Mouse (Mus musculus) E14TG2a.4 (cell line): ENCODE data around the gene Gm11084.

ENCODE experiments used
- CTCF ChIP-seq: conservative IDR thresholded peaks from 2 replicates; pipeline ENCODE4 v1.5.1; 2014; ENCODE audit warnings: low read length
- NANOG ChIP-seq: IDR thresholded peaks from 2 replicates; pipeline ENCODE4 v1.6.1; 2014; ENCODE audit warnings: borderline replicate concordance, low read length, mixed read lengths
- POU5F1 ChIP-seq: IDR thresholded peaks from 2 replicates; pipeline ENCODE4 v1.6.1; 2014; ENCODE audit warnings: low read length, borderline replicate concordance

DNA sequence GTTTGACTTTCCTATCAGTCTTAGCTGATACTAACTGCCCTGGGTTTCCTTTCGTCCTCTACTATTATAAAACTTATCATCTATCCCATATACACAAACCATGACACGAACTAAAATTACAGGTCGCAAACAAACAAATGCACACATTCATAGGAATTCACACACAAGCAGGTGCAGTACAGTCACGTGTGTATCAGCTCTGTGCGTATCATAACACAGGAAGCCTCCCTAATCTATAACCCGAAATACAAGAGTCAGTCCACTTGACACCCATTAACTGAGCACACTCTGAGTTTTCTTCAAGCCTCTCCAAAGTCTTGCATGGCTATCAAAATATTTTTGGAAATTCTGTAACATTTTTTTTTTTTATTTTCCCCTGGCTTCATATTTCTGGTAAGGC lies 15.9 kb upstream of the Gm11084 start:
- TF ChIP-seq CTCF (no peak), POU5F1 (no peak), NANOG (no peak)
